Mouse (Mus musculus) left cerebral cortex, postnatal 36 days (tissue): Measurements from ENCODE around the gene Ptgis. TPM values are rescaled to one million over a fixed set of nuclear protein-coding genes. Genes with fewer than 3 reads are reported as not detected.
"Not testable (repeated sequence)": the region's sequence is repeated elsewhere in the genome, so short reads cannot be mapped to it uniquely, and the experiment has no call there.

ENCODE experiments used
- DNase-seq, 2 experiments: peaks; one replicate each; pipeline ENCODE4 v3.0.0; 2021 to 2022; ENCODE audit warnings: low spot score in 2 of 2, mixed read lengths in 1 of 2
- intact Hi-C: fragments of 180-260 bp; cut with DNase I; formaldehyde crosslinking; loops from one replicate; pipeline ENCODE4 v1.15.1; 2025
- total RNA-seq, 2 experiments: library from RNA; stranded (reverse); gene quantifications; 2 replicates each; pipeline ENCODE4 v1.2.3; 2021

Gene Ptgis
- total RNA-seq, 2 experiments from 2014 or later = 1.6 to 1.8 TPM

- not testable (repeated sequence) for DNase-seq
- intact Hi-C loops = loop anchor here (5.0 kb wide), 1 partner anchor 132 kb away; no protein-coding TSS in a partner anchor
These were observed 35.7 kb downstream of the Ptgis start for GRCm38 (mm10) chr2:167204686-167205085.

- intact Hi-C loops = loop anchor here (5.0 kb wide), 1 partner anchor 131 kb away; no protein-coding TSS in a partner anchor
- no peak for DNase-seq
These were observed 36.8 kb downstream of the Ptgis start for GRCm38 (mm10) chr2:167203505-167204166.

GRCm38 (mm10) chr2:167201463-167202291 is 38.7 kb downstream of the Ptgis start:
- peak; percentile 87 to 89 for DNase-seq
- intact Hi-C loops = loop anchor here (5.0 kb wide), 1 partner anchor 129 kb away; no protein-coding TSS in a partner anchor

GRCm38 (mm10) chr2:167198660-167199427 is 41.6 kb downstream of the Ptgis start:
- intact Hi-C loops = no loop called here
- DNase-seq = no peak

DNA sequence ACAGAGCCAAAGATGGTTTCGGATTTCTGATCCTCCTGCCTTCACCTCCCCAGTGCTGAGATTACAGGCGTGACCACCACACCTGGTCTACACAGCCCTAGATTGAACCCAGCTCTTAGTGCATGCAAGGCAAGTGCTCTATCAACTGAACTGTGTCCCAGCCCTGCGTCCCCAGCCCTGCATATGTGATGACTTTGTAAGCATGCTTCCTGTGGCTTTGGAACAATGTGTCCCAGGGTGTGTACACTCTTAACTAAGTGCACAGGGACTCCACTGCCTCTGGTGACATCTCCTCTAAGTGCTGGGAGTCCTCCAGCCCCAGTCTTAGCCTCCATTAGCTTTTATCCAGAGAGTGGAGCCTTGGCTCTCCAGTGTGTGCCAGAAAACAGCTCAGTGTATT is 47.0 kb downstream of the Ptgis start:
- intact Hi-C loops = no loop called here

DNA sequence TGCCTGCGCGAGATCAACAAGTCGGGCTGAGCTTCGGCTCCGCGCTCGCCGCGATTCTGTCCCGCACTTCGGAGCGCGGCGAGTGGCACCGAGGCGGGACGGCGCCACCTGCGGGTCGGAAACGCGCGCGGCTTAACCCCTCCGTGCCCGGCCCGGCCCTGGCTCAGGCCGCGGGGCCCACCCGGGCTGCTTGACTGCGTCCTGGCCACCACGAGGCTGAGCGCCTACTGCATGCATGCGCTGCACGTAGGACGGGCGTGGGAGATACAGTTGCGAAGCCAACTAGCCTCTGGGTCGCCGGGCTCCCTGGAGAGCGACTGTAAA is 50.4 kb downstream of the Ptgis start, which contains the start of gene Kcnb1:
Kcnb1 (minus strand) TSS at position 80 of the 324 bp plus-strand sequence.
- intact Hi-C loops = loop anchor here (2.0 kb wide), 2 partner anchors 29 to 77 kb away; no protein-coding TSS in a partner anchor
- DNase-seq = peak; percentile 87 to 90

More for the DNA sequence above, 47.0 kb downstream of the Ptgis start:
- no peak for DNase-seq

GRCm38 (mm10) chr2:167189291-167190075 is 50.9 kb downstream of the Ptgis start:
- DNase-seq = peak; percentile 54 to 62
- intact Hi-C loops = loop anchor here (2.0 to 5.0 kb wide), 3 partner anchors 29 to 77 kb away; no protein-coding TSS in a partner anchor

GRCm38 (mm10) chr2:167188315-167189207 is 51.8 kb downstream of the Ptgis start:
- intact Hi-C loops = loop anchor here (5.0 kb wide), 1 partner anchor 51 kb away; no protein-coding TSS in a partner anchor
- DNase-seq = peak; percentile 59 to 60

DNA sequence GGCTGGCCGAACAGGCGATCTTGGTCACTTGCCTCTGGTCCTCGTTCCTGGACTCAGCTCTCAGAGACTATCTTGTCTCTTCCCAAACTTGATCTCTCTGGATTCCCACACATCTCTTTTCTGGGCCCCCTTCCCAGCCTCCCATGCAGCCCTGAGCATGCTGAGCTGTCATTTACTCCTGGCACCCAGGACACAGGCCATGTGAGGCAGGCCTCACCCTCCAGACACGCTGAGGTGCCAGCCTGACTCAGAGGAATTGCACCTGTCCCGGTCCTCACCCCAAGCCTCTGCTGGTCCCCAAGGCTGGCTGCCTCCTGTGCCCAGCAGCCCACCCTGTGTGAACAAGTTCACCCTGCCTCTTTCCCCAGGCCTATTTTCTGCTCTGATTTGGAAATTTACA is 53.3 kb downstream of the Ptgis start:
- peak in 1 of 2 experiments; percentile 38 for DNase-seq

DNA sequence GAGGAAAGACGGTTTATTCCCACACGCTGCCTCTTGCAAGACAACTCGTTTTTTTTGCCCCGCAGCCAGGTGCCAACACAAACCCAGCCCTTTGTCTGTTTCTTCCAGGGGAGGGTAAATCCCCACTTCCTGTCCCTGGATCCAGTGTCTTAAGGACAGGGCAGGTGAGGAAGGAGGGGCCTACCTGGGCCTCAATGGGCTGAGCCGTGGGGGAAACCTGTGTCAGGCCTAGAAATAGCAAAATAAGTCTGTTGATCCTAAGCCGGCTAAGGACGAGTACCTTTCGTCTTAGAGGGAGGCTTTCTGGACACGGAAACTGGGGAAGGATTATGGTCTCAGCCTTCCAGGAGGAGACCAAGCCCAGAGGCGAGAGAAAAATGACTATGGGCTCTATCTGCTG is 53.9 kb downstream of the Ptgis start:
- intact Hi-C loops = loop anchor here (5.0 kb wide), 1 partner anchor 49 kb away; no protein-coding TSS in a partner anchor
- DNase-seq = no peak

More for the DNA sequence above, 53.3 kb downstream of the Ptgis start:
- intact Hi-C loops = loop anchor here (5.0 kb wide), 1 partner anchor 50 kb away; no protein-coding TSS in a partner anchor

DNA sequence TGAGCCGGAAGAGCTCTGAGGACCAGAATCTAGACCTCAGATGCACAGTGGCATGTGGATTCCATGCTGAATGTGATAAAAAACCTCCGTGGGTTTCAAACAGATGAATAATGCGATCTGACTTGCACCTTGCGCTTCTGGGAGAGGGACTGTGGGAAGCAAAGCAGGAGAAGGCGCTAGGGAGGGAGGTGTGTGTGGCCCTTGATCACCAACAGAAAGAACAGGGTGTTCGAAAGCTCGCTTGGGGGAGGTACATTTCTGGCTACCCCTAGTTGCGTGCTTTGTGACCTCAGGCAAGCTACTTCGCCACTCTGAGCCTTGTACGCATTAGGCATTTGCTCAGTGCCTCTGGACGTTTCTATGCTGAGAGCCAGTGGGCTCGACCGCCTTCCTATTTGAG is 54.4 kb downstream of the Ptgis start:
- peak; percentile 41 to 54 for DNase-seq
- intact Hi-C loops = loop anchor here (5.0 kb wide), 1 partner anchor 49 kb away; no protein-coding TSS in a partner anchor

- intact Hi-C loops = loop anchor here (5.0 kb wide), 1 partner anchor 48 kb away; no protein-coding TSS in a partner anchor
- no peak for DNase-seq
These were observed 55.0 kb downstream of the Ptgis start for GRCm38 (mm10) chr2:167185432-167185831.

GRCm38 (mm10) chr2:167181662-167182389 is 58.6 kb downstream of the Ptgis start:
- DNase-seq = no peak
- intact Hi-C loops = no loop called here

- DNase-seq = no peak
- intact Hi-C loops = no loop called here
These were observed 59.3 kb downstream of the Ptgis start for GRCm38 (mm10) chr2:167181096-167181495.

- intact Hi-C loops = no loop called here
- DNase-seq = no peak
These were observed 61.1 kb downstream of the Ptgis start for GRCm38 (mm10) chr2:167179301-167179700.

DNA sequence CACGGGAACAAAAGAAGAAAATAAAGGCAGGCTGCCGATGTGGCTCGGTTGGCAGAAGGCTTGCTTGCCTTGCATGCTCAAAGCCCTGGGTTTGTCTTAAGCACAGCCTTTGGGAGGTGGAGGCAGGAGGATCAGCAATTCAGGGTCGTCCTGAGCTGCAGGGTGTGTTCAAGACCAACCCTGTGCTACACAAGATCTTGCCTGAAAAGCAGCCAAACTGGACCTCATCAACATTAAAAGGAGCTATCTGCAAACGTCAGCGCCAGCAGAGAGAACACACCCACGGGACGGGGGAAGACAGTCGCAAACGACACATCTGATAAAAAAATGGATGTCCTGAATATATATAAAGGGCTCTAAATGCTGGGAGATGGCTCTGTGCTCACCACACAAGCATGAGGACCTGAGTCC is 63.2 kb downstream of the Ptgis start:
- peak; percentile 69 to 73 for DNase-seq
- intact Hi-C loops = no loop called here

DNA sequence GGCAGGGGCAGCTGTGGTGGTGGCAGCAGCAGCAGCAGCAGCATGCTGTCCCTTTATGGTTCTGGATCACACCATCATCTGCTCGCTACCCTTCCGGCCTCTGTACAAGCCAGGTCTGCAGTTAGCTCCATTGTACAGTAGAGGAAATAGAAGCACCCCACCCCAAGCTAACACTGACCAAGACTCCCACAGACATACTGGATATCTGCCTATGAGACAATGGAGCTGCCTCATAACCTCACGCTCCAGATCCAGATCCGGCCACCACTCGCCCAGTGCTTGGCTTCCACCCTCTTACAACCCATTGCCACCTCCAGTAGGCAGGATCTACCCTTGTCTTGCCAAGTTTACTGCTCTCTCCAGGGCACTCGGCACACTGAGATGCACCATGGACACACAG is 65.1 kb downstream of the Ptgis start:
- intact Hi-C loops = no loop called here
- DNase-seq = no peak
